Mouse (Mus musculus): ENCODE measurements at regions not wholly inside any gene's neighbourhood (a gene's known extent, or its start where the extent isn't known, plus 50 kb on each side); places are given as distances from the start of the nearest gene placed in this dataset.
"Not testable (repeated sequence)": the region's sequence is repeated elsewhere in the genome, so short reads cannot be mapped to it uniquely, and the experiment has no call there.

- ATAC-seq (replicated peaks in 1 of 2; ENCODE audit: insufficient read depth in 1 of 2, low FRiP score in 2 of 2, low TSS enrichment in 1 of 2, low read depth in 1 of 2, poor library complexity in 2 of 2, severe bottlenecking in 2 of 2), result not testable (repeated sequence)
These were observed 259.3 kb downstream of the Prex1 start for GRCm38 (mm10) chr2:166454160-166454888.

- ATAC-seq (replicated peaks in 1 of 2; ENCODE audit: insufficient read depth in 1 of 2, low FRiP score in 2 of 2, low TSS enrichment in 1 of 2, low read depth in 1 of 2, poor library complexity in 2 of 2, severe bottlenecking in 2 of 2), result no peak
These were observed 262.7 kb downstream of the Prex1 start for GRCm38 (mm10) chr2:166450964-166451363.

GRCm38 (mm10) chr2:166450380-166450779 is 263.3 kb downstream of the Prex1 start:
- no peak for ATAC-seq (replicated peaks in 1 of 2; ENCODE audit: insufficient read depth in 1 of 2, low FRiP score in 2 of 2, low TSS enrichment in 1 of 2, low read depth in 1 of 2, poor library complexity in 2 of 2, severe bottlenecking in 2 of 2)

DNA sequence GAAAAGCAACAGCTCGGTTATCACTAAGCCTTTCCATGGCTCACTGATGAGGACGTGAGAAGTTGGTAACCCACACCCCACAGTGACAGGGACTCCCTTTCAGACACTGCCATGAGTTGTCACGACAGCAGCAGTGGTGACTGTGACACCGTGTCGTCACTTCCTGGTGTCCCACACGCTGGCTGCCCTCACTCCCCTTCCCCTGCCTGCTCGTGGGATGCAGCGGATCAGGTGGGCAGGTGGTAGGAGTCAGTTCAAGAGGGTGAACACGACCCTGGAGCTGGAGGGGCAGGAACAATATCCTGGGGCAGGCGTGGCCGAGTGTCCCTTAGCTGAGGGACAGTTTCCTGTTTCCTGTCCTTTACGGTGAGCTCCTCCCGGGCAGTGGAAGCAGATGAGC is 264.9 kb downstream of the Prex1 start:
- peak in 1 of 2 experiments; percentile 41; a peak in 2 of 4 replicates for ATAC-seq (replicated peaks in 1 of 2; ENCODE audit: insufficient read depth in 1 of 2, low FRiP score in 2 of 2, low TSS enrichment in 1 of 2, low read depth in 1 of 2, poor library complexity in 2 of 2, severe bottlenecking in 2 of 2)

DNA sequence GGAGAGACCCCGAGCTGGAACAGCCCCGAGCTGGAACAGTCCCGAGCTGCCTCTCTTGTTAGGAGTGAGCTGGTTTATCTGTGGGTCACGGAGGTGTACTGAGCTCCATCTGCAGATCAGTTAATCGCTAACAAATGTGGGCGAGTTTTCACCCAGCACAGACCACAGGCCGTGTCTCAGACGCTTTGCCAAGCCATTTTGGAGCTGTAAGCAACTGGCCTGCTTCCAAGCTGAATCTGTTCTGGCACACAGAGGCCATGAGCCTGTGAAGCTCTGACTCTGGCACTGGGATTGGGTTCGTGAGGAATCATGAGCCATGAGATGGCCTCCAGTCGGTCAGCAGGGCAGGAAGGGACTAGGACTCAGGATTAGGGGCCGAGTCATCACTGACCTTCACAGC is 265.5 kb downstream of the Prex1 start:
- no peak for ATAC-seq (replicated peaks in 1 of 2; ENCODE audit: insufficient read depth in 1 of 2, low FRiP score in 2 of 2, low TSS enrichment in 1 of 2, low read depth in 1 of 2, poor library complexity in 2 of 2, severe bottlenecking in 2 of 2)

DNA sequence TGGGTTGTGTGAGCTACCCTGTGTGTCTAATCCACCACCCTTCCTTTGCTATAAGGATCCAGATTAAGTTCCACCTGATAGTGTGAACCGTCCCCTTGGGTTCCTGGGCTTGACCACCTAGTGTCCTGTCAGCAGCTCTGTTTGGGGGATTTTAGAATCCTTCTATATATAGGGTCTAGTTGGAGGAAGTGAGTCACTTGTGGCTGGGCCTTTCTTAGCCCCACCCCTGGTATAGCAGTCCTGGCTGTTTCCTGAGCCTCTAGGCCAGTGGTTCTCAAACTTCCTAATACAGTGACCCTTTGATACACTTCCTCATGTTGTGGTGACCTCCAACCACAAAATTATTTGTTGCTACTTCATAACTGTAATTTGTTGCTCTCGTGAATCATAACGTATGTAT is 267.1 kb downstream of the Prex1 start:
- ATAC-seq (replicated peaks in 1 of 2; ENCODE audit: insufficient read depth in 1 of 2, low FRiP score in 2 of 2, low TSS enrichment in 1 of 2, low read depth in 1 of 2, poor library complexity in 2 of 2, severe bottlenecking in 2 of 2), result peak; percentile 67 to 70; a peak in 2 of 4 replicates

DNA sequence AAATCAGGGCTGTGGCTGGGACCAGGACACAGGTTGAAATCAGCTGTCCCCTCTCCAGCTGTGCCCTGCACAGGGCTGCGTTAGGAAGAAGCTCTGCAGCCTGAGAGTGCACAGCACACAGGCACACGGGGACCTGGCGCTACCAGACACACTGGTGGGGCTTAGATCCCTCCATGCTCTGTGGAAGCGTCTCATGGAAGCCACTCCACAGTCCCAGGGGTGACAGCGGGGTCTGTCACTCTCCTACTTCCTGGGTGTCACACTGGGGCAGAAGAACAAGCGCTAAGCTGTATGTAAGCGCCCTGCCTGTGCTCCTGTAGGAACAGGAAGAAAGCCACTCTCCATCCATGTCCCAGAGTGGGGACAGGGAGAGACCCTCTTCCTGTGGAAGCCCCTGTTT is 267.8 kb downstream of the Prex1 start:
- ATAC-seq (replicated peaks in 1 of 2; ENCODE audit: insufficient read depth in 1 of 2, low FRiP score in 2 of 2, low TSS enrichment in 1 of 2, low read depth in 1 of 2, poor library complexity in 2 of 2, severe bottlenecking in 2 of 2), result not testable (repeated sequence)

GRCm38 (mm10) chr2:166442997-166443396 is 270.6 kb downstream of the Prex1 start:
- no peak for ATAC-seq (replicated peaks in 1 of 2; ENCODE audit: insufficient read depth in 1 of 2, low FRiP score in 2 of 2, low TSS enrichment in 1 of 2, low read depth in 1 of 2, poor library complexity in 2 of 2, severe bottlenecking in 2 of 2)

DNA sequence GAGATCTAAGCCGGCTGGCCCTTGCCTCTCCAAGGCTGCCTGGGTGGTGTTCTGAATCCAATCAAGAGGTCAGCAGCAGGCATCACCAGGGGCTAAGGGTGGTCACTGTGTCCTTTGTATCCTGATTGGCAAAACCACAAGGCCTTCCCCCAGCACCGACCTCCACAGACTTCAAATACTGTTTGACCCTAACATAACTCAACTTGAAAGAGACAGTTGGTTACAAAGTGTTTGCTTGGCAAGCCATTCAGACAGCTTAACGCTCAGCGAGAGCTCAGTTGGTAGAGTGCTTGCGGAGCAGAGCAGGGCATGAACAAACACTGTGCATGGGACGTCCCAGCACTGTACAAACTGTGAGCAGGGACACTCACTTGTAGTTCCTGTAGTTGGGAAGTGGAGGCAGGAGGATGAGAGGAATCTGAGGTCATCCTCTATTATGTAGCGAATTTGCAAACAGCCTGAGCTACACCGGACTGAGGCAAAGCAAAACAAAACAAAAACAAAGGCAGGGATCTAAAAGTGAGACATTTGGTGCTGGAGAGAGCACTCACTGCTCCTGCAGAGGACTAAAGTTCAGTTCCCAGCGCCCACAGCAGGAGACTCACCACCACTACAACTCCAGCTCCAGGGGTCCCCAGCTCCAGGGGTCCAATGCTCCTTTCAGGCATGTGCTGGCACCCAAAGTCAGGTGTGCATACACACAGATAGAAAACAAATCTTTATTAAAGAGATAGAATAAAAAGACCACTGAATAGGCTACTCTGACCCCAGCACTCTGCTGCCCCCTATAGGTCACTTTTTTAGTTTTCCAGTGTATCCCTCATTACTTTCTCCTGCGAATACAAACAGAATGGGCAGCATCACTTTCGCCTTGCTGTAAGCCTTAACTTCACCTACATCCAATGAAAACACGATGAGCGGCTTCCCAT is 273.5 kb downstream of the Prex1 start:
- 0 out of 4 replicates have a peak, but pooled peaks of 1 of the 2 experiments have one; percentile 17 for ATAC-seq (replicated peaks in 1 of 2; ENCODE audit: insufficient read depth in 1 of 2, low FRiP score in 2 of 2, low TSS enrichment in 1 of 2, low read depth in 1 of 2, poor library complexity in 2 of 2, severe bottlenecking in 2 of 2)

DNA sequence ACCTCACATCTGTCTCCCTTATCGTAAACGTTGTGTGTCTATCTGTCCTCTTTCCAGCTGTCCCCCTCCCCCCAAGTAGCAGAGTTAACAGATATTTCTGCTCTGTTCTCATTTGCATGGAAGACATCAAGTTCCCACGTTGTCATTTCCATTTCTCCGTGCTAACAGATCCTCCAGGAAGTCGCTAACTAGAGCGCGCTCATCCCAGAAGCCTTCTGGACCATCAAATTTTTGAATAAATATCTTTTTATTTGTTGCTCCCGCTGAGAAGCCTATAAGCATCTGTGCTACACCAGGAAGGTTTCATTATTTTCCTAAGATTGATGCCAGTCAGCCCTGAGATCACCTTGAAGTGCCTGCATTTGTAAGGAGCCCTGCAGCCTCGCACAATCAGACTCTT is 275.4 kb downstream of the Prex1 start:
- no peak for ATAC-seq (replicated peaks in 1 of 2; ENCODE audit: insufficient read depth in 1 of 2, low FRiP score in 2 of 2, low TSS enrichment in 1 of 2, low read depth in 1 of 2, poor library complexity in 2 of 2, severe bottlenecking in 2 of 2)

- no peak for ATAC-seq (replicated peaks in 1 of 2; ENCODE audit: insufficient read depth in 1 of 2, low FRiP score in 2 of 2, low TSS enrichment in 1 of 2, low read depth in 1 of 2, poor library complexity in 2 of 2, severe bottlenecking in 2 of 2)
These were observed 279.1 kb downstream of the Prex1 start for GRCm38 (mm10) chr2:166434554-166434953.

- ATAC-seq (replicated peaks in 1 of 2; ENCODE audit: insufficient read depth in 1 of 2, low FRiP score in 2 of 2, low TSS enrichment in 1 of 2, low read depth in 1 of 2, poor library complexity in 2 of 2, severe bottlenecking in 2 of 2), result no peak
These were observed 278.3 kb upstream of the Sulf2 start for GRCm38 (mm10) chr2:166433655-166434333.

DNA sequence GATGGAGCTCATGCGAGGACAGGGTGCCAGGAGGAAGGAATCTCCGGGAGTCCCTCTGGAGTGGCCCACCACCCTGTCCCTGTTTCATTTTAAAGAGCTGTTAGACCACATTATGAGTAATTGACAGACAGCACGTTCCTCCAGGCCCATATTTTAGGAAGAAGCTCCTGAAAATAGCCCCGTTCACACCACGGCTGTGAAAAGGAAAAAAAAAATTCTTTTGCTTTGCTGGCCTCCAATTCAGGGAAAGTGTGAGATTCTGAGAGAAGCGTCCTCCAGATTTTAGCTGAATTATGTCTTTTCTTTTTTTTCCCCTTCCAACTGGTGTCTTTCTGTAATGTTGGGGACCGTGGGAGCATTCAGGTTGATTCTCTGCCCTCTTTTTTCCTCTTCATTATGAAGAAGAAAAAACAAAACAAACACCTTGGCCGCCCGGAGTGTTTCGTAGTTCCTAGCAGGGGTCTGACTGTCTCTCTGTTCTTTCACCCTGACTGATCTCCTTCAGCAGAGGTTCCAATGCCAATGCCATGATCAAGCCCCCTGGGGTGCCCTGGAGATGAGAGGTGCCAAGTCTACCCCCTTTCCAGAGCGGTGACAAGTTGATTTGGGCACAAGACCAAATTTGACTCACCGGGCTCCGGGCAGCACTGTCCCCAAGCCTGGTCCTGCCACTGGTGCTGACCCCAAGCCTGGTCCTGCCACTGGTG is 277.6 kb upstream of the Sulf2 start:
- no peak for ATAC-seq (replicated peaks in 1 of 2; ENCODE audit: insufficient read depth in 1 of 2, low FRiP score in 2 of 2, low TSS enrichment in 1 of 2, low read depth in 1 of 2, poor library complexity in 2 of 2, severe bottlenecking in 2 of 2)

DNA sequence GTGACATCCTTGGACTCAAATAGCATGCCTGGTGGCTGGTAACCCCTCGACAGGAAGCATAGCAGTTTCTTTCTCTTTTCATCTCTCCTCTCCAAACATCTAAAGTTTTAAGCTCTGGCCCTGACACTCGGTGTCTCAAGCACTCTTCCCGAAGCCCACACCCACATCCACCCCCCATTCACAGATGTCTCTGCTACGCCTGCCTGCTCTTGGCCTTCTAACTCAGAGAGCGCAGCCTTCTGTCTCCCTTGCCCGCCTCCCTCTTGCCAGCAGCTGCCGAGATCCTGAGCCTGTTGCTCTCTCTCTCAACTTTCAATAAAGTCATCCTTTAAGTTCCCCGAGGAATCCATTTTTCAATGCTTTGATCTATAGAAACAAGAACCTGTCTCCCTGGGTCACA is 277.1 kb upstream of the Sulf2 start:
- no peak for ATAC-seq (replicated peaks in 1 of 2; ENCODE audit: insufficient read depth in 1 of 2, low FRiP score in 2 of 2, low TSS enrichment in 1 of 2, low read depth in 1 of 2, poor library complexity in 2 of 2, severe bottlenecking in 2 of 2)

DNA sequence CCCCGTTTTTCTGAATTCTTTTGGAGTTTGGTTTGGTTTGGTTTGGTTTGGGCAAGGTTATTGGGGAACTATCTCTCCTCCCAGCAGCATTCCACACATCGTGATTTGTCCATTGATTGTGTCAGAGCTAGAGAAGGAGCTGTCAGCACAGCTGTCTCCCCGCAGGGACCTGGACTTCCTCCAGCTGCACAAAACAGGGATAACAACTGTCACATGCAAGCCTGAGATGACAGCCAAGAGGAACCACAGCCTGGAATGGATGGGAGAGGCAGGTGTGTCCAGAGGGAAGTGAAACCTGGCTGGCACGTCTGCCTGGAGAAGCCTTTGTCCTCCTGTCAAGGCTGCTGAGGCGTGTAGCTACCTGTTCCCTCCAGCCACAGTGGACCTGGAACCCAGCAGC is 274.5 kb upstream of the Sulf2 start:
- ATAC-seq (replicated peaks in 1 of 2; ENCODE audit: insufficient read depth in 1 of 2, low FRiP score in 2 of 2, low TSS enrichment in 1 of 2, low read depth in 1 of 2, poor library complexity in 2 of 2, severe bottlenecking in 2 of 2), result 0 out of 4 replicates have a peak, but pooled peaks of 1 of the 2 experiments have one; percentile 21

GRCm38 (mm10) chr2:166429494-166429893 is 274.0 kb upstream of the Sulf2 start:
- no peak for ATAC-seq (replicated peaks in 1 of 2; ENCODE audit: insufficient read depth in 1 of 2, low FRiP score in 2 of 2, low TSS enrichment in 1 of 2, low read depth in 1 of 2, poor library complexity in 2 of 2, severe bottlenecking in 2 of 2)

- ATAC-seq (replicated peaks in 1 of 2; ENCODE audit: insufficient read depth in 1 of 2, low FRiP score in 2 of 2, low TSS enrichment in 1 of 2, low read depth in 1 of 2, poor library complexity in 2 of 2, severe bottlenecking in 2 of 2), result no peak
These were observed 271.9 kb upstream of the Sulf2 start for GRCm38 (mm10) chr2:166427390-166427789.
